Mouse (Mus musculus): ENCODE measurements around the gene Ctdspl.

Gene Ctdspl

DNA sequence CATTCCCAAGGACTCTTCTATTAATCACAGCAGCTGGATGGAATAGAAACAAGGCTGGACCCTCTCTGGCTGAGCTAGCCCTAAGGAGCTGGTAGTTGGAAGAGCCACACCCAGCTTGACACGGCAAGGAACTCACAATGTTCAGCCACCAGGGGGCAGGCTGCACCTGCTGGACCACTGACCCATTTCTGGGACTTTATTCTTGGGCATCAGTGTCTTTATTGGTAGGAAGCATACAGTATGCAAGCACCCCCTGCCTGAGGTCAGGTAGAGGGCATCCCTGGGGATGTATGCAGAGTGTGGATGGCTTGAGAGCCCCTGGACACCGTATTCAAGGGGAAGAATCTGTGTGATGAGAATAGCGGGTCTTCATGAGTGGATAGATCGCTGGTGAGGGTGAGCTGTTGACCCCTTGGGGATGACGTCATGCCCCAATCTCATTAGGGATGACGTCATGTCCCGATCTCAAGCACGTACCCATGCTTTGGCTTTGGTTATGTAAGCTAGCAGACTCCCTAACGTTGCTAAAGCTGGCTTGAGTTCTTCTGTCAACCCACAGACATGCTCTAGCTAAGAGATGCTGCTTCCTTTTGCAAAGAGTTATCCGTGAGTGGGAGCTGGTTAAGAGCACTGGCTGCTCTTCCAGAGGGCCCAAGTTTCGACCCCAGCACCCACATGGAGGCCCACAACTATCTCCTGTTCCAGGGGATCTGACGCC, 5.3 kb upstream of the Ctdspl start:
- DNase-seq (ENCODE audit: low spot score in 2 of 2): peak in 1 of 2 experiments; percentile 41

- DNase-seq (ENCODE audit: low spot score in 2 of 2): no peak
These were observed 4.3 kb upstream of the Ctdspl start for GRCm38 (mm10) chr9:118921926-118922325.

GRCm38 (mm10) chr9:118924554-118925085, 1.6 kb upstream of the Ctdspl start:
- DNase-seq (ENCODE audit: low spot score in 2 of 2): no peak

- peak; percentile 73 to 85 for DNase-seq (ENCODE audit: low spot score in 2 of 2)
These were observed 755 bp upstream of the Ctdspl start for GRCm38 (mm10) chr9:118925286-118926110.

DNA sequence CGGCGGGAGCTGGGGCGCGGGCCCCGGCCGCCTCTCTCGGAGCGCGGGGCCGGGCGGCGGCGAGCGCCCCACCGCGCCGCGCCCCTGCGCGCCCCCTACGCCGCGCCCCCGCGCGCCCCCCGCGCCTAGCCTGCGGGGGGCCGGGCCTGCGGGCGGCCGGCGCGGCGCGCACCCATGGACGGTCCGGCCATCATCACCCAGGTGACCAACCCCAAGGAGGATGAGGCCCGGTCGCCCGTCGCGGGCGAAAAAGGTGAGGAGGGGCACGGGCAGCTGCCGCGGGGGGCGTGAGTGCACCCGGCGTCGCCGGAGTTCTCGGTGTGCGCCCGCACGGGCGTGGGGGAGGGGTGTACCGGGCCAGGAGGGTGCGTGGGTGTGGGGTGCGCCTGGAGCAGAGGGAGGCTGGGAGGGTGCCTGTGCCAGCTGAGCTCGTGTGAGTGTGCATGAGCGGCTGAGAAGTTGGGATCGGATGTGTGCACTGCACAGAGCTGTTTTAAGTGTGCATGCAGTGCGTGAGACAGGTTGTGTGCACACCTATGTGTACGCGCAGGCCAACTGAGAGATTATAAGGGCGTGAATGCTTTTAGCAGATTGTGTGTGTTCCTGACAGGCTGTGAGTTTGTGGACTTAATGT, 552 bp downstream of the Ctdspl start:
- no peak for DNase-seq (ENCODE audit: low spot score in 2 of 2)

DNA sequence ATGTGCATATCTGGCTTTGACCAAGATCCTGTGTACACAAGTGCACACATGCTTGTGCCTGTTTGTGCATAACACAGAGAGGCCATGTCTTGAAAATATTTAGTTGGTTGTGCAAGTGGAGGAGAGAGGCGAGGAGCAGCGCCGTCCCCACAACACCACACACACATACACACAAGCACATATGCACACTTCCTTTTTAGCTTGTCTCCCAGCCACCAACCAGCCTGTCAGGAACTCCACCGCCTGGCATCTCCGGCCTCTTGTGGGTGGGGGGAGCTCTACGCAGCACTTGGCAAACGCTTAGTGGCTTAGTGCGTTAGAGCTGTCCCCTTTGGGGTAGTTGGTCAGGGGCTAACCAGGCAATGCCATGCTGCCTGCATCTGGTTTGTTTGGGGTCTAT, 1.2 kb downstream of the Ctdspl start:
- no peak for DNase-seq (ENCODE audit: low spot score in 2 of 2)

- DNase-seq (ENCODE audit: low spot score in 2 of 2): no peak
These were observed 1.8 kb downstream of the Ctdspl start for GRCm38 (mm10) chr9:118928007-118928406.

- DNase-seq (ENCODE audit: low spot score in 2 of 2): no peak
These were observed 2.4 kb downstream of the Ctdspl start for GRCm38 (mm10) chr9:118928656-118929055.

DNA sequence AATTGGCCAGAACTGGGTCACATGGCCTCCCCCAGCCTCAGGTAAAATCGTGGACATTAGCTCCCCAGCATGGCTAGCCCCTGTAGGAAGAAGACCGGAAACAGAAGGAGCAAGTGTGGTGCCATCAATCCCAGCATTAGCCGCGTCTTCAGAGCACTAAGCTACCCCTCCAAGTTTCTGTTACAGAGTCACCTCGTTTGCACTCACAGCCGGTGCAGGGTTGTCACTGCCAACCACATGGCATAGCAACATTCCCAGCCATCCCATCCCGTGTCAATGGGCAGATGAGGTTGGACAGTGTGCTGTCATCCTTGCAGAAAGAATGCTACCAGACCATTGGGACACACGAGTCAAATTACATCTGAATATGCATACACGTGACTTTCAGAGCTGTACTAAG, 4.4 kb downstream of the Ctdspl start:
- DNase-seq (ENCODE audit: low spot score in 2 of 2): no peak

DNA sequence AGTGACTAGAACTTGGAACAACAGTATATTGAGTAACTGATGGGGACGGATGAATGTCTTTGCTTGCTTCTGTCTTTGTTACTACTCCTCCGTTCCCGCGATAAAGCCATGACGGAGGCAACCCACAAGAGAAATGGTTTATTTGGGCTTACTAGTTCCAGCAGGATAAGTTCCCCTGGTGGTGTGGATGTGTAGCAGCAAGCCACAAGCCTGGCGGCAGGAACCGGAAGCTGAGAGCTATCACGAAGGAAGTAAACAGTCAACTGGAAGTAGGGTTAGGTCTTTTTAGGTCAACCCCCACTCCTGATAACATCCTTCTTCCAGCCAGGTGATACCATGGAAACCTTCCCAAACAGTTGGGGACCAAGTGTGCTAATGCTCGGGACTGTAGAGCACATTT, 7.5 kb downstream of the Ctdspl start:
- DNase-seq (ENCODE audit: low spot score in 2 of 2): no peak

- no peak for DNase-seq (ENCODE audit: low spot score in 2 of 2)
These were observed 8.1 kb downstream of the Ctdspl start for GRCm38 (mm10) chr9:118934319-118934718.

DNA sequence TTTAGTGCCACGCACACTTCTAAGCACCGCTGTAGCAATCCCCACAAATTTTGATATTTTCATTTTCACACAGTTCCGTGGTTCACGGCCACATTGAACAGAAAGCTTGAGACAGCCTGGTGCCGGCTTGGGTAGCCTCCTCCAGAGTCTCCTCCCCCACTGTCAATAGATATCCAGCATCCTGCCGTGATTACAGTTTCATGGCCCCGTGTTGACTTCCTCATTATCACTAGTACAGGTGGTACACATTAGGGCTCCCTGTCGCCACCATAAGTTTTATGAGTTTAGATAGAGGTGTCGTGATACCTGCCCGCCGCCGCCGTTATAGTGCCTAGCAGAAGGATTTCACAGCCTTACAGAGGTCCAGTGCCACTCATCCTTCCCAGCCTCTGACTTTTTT, 8.8 kb downstream of the Ctdspl start:
- no peak for DNase-seq (ENCODE audit: low spot score in 2 of 2)

DNA sequence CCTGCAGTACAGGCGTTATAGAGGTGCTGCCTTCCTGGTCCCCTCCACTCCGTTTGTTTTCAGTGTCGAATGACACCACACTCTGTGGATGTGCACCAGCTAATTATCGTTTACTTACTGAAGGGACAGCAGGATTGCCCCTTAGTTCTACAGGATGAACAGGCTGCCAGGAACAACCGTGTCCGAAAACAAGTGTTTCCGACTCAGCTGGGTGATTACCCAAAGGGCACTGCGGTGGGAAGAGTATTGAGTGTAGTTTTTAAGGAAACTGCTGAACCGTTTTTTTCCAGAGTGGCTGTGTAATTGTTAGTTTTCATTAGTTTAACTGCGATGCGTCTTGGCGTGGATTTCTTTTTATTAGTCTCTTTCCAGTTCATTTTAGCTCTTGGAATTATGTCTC, 9.8 kb downstream of the Ctdspl start:
- DNase-seq (ENCODE audit: low spot score in 2 of 2): no peak

DNA sequence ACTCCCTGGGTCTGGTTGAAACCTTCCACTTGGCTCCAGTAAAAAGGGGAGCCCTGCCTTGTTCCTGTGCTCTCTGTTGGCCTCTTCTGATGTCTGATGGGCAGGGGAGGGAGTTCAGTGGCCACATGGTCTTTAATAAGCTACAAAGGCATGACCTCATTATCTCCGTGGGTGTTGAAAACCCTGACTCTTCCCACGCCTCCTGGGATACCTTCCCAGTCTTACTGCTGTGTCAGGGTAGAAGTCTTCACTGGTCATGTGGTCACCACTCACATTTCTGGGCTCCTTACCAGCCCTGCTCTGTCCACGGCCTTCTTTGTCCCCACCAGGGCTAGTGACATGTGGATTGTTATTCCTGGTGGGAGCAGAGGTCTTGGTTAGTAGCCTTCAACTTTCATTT, 11.3 kb downstream of the Ctdspl start:
- DNase-seq (ENCODE audit: low spot score in 2 of 2): no peak

DNA sequence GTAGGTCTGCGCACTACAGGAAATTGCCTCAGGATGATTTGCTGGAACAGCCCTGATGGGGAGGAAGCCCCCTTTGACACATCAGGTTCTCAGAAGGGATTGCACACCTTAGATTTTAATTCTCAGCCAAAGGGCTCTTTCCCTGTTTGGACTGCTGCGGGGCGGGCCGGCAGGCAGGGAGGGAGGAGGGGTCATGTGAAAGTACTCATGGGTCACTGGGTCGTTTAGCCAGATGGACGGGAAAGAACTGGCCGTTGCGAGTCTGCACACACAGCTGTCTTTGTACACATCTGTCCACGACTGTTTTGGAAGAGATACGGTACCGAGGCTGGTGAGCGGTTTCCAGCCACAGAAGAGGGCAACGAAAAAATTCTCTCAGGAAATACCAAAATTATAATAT, 13.2 kb downstream of the Ctdspl start:
- no peak for DNase-seq (ENCODE audit: low spot score in 2 of 2)

DNA sequence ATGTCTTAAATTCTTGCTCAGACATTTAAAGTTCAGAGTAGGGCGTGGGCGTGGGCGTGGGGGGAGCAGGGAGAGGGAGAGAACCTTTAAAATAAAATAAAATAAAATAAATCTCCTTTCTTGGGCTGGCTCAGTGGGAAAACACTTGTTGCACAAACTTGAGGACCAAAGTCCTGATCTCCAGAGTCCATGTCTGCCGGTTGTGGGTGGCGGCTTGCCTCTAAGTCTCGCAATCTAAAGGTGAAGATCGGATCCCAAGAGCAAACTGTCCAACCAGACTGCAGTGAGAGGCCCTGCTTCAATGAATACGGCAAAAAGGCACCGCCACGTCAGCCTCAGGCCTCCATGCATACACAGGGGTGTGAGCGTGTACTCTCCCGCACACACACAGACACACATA, 13.6 kb downstream of the Ctdspl start:
- DNase-seq (ENCODE audit: low spot score in 2 of 2): no peak

DNA sequence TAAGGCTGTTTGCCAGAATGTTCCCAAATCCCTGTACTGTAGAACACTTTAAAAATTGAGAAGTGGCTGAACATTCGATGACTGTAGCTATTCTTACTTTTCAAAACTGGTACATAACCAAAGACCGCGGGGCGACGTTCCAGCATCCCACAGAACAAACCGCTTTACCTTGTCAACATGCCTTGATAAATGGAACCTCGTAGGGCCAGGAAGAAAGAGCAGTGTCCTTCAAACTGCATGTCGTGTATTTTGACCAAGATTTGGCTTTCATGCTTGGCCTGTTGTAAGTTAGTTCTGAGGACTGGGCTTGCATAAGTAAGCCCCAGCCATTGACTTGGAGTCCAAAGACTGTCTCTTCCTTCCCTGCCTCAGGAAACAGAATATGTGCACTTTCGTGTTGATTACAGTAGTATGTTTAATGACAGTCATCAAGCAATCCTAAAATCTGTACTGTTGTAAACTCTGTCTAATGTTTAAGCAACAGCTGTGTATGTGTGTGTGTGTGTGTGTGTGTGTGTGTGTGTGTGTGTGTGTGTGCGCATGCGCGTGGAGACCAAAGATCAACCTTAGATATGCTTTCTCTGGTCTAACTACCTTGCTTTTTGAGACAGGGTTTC, 14.4 kb downstream of the Ctdspl start:
- DNase-seq (ENCODE audit: low spot score in 2 of 2): no peak

DNA sequence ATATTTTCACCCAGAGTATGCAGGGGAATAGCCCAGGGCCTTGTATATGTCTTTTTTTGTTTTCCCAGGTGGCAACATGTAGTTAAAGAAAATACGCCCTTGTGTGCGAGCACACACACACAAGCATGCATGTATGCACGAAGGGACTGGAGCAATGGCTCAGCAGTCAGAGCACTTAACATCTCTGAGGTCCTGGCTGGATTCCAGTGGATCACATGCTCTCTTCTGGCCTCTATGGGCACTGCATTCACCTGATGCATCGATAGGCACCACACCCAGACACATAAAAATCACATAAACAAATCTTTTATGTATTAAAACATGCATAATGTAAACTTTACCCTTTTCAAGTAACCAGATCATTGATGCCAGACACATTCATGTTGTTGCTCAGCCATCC, 15.8 kb downstream of the Ctdspl start:
- no peak for DNase-seq (ENCODE audit: low spot score in 2 of 2)

GRCm38 (mm10) chr9:118943941-118944340, 17.7 kb downstream of the Ctdspl start:
- DNase-seq (ENCODE audit: low spot score in 2 of 2): no peak

DNA sequence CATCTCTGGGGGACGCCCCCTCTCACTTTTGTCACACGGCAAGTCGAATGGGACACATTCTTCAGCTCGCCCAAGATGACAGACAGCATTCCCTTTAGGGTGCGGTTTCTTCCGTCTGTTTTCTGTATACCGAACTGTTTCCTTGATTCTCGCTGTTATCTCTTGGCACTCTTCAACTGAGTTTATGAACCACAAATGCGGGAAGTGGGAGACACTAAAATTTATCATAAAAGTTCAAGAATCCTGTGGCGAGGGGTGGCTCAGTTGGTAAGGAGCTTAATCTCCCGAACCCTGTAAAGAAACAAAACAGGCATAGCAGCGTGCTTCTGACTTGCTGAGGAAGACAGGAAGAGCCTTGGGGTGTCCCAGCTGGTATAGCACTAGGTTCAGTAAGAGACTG, 18.1 kb downstream of the Ctdspl start:
- DNase-seq (ENCODE audit: low spot score in 2 of 2): no peak

- no peak for DNase-seq (ENCODE audit: low spot score in 2 of 2)
These were observed 22.2 kb downstream of the Ctdspl start for GRCm38 (mm10) chr9:118948486-118948885.

DNA sequence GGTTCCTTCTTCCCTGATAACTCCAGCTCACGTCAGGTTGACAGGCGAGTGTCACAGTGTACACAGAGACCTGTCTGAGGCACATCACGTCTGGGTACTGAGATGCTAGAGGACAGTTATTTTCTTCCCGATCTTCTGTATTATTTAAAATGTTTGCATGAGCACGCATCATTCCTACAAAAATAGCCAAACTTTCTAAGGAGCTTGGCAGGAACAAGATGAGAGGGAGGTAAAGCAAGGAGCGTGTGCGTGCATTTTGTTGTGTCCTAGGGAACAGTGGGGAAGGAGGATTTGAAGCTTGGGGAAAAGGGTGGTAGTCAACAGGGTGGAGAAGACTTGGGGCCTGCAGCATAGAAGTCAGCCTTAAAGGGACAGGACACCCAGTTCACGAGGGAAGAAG, 22.9 kb downstream of the Ctdspl start:
- no peak for DNase-seq (ENCODE audit: low spot score in 2 of 2)
